Mouse (Mus musculus): ENCODE data around the gene Gpank1.
A peak's percentile ranks its signal among the peaks of the same experiment; 100 is the strongest.

The Gpank1 gene

GRCm38 (mm10) chr17:35162730-35163129, 41.5 kb downstream of the Gpank1 start:
- peak; percentile 54 to 73 for DNase-seq

GRCm38 (mm10) chr17:35163326-35164081, 42.2 kb downstream of the Gpank1 start:
- DNase-seq = no peak

GRCm38 (mm10) chr17:35164218-35164567, 42.9 kb downstream of the Gpank1 start:
- DNase-seq = peak in 1 of 2 experiments; percentile 39

- DNase-seq = peak; percentile 97 to 99
Observed at GRCm38 (mm10) chr17:35164568-35165450, 43.6 kb downstream of the Gpank1 start, which contains the start of gene Prrc2a. TSS of gene Prrc2a (minus strand) at chr17:35164897.

GRCm38 (mm10) chr17:35165451-35166155, 44.3 kb downstream of the Gpank1 start:
- no peak for DNase-seq

- DNase-seq = peak; percentile 82 to 83
Observed at GRCm38 (mm10) chr17:35166352-35167035, 45.2 kb downstream of the Gpank1 start.

- DNase-seq = no peak
Observed at GRCm38 (mm10) chr17:35167794-35168193, 46.5 kb downstream of the Gpank1 start.

GRCm38 (mm10) chr17:35168541-35169207, 47.4 kb downstream of the Gpank1 start:
- DNase-seq = peak; percentile 35 to 51

GRCm38 (mm10) chr17:35172445-35173234, 51.4 kb downstream of the Gpank1 start:
- DNase-seq = no peak

- no peak for DNase-seq
Observed at GRCm38 (mm10) chr17:35173329-35173728, 52.1 kb downstream of the Gpank1 start.

Data from kidney, postnatal 36 days (tissue).